Mouse (Mus musculus) heart, adult 18-20 months (tissue): ENCODE measurements around the gene Slc1a4. TPM values are rescaled to one million over a fixed set of nuclear protein-coding genes. Genes with fewer than 3 reads are reported as not detected.
A peak's percentile ranks its signal among the peaks of the same experiment; 100 is the strongest.

Experiments used
- DNase-seq, 2 experiments: peaks; one replicate each; pipeline ENCODE4 v3.0.0; 2021 to 2022; ENCODE audit warnings: mixed read lengths in 1 of 2
- total RNA-seq, 2 experiments: library from RNA; stranded (reverse); gene quantifications; 2 replicates each; pipeline ENCODE4 v1.2.3; 2021

The Slc1a4 gene
- total RNA-seq, 2 experiments from 2014 or later = 1.4 TPM

GRCm38 (mm10) chr11:20325073-20325694, 7.3 kb downstream of the Slc1a4 start:
- DNase-seq = no peak

DNA sequence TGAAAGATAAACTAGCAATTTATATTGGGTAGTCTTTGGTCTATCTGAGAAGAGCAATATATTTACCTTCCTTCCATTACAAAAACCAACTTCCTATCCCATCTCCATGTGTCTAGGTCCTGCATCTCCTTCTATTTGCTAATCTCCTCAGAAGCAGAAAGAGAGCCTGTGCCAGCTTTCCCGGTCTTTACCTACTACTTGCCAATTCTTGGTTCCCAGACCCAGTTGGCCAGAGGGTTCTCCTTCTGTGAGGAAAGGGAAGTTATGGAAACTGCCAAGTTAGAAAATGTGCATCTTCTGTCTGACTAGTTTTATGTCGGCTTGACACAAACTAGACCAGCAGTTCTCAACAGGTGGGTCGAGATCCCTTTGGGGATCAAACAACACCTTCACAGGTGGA, 8.5 kb downstream of the Slc1a4 start:
- no peak for DNase-seq

- no peak for DNase-seq
Observed at GRCm38 (mm10) chr11:20322366-20322765, 10.1 kb downstream of the Slc1a4 start.

DNA sequence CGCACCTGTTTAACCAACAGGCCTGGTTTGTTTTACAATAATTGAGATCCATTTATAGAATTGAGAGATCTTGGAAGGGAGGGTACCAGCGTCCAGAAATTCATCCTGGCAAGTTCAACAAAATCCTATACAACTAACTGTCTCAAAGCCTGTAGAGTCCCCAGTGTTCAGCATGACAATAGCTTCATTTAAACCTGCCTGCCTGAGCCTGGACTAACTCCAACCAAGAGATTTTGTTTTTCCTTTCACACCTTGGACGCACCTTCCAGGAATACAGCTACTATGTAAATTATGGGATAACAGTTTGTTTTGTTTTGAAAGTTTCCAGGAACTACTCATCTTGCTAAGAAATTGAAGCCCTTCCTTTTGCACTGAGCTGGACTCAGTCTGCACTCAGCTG, 11.9 kb downstream of the Slc1a4 start:
- DNase-seq = no peak

GRCm38 (mm10) chr11:20318659-20319454, 13.7 kb downstream of the Slc1a4 start:
- no peak for DNase-seq

DNA sequence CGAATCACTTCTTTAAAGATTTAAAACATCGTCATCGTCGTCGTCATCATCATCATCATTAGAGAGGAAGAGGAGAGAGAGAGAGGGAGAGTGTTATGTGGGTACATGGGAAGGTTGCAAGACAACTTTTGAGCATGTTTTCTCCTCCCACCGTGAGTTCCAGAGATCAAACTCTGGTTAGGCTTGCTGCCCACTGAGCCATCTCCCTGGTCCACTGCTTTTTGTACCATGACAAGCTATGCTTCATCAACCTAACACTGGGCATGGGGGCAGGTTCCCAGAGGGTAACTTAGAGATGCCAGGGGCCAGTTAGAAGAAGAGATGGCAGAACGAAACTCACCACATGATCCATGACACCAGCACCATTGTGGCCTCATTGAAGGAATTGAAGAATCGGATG, 18.9 kb downstream of the Slc1a4 start:
- DNase-seq = no peak

DNA sequence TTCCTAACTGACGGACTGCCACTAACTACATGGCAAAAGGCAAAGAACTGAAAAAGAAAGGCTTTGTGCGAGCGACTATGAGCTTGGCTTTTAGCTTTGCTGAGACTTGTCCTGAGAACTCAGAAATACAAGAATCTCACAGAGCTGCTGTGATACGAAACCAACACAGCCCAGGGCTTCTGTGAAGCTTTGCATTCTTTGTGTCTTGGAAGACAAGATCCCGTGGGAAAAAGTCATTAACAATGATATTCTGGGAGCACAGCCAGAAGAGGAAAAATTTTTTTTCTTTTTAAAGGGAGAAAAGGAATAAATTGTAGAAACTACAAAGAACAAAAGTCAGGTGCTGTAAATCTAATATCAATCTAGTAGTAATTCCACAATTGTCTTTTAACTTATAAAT, 23.5 kb downstream of the Slc1a4 start:
- DNase-seq = no peak

- DNase-seq = no peak
Observed at GRCm38 (mm10) chr11:20307409-20307808, 25.1 kb downstream of the Slc1a4 start.

- DNase-seq = no peak
Observed at GRCm38 (mm10) chr11:20305641-20306040, 26.9 kb downstream of the Slc1a4 start.

- peak; percentile 2 to 53 for DNase-seq
Observed at GRCm38 (mm10) chr11:20304341-20304740, 28.2 kb downstream of the Slc1a4 start.

- DNase-seq = no peak
Observed at GRCm38 (mm10) chr11:20301332-20301731, 31.2 kb downstream of the Slc1a4 start.

- no peak for DNase-seq
Observed at GRCm38 (mm10) chr11:20300850-20301249, 31.7 kb downstream of the Slc1a4 start.

- no peak for DNase-seq
Observed at GRCm38 (mm10) chr11:20299900-20300299, 32.6 kb downstream of the Slc1a4 start.

GRCm38 (mm10) chr11:20284463-20284862, 48.0 kb downstream of the Slc1a4 start:
- DNase-seq = no peak

DNA sequence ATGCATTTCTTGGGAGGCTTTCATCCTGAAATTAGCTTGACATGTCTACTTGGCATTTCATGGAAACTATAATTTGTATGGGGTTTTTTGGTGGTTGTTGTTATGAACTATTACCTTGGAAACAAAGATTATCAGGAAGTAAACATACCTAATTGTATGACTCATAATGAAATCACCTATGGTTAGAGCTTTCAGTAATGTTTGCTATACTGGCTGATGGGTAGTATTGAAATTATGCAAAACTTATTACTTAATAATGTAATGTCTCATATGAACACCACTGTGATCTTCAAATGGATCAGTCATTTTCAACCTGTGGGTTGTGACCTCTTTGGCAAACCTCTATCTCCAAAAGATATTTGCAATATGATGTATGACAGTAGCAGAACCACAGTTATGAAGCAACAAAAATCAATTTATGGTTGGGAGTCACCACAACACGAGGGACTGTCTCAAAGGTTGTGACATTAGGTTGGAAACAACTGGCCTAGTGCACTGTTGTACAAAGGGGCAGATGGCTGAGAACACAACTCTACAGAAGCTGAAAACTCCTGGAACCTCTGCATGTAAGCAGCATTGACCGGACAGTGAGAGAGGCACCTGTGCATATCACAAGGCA, 49.8 kb downstream of the Slc1a4 start:
- DNase-seq = no peak

GRCm38 (mm10) chr11:20280982-20281381, 51.5 kb downstream of the Slc1a4 start:
- no peak for DNase-seq

DNA sequence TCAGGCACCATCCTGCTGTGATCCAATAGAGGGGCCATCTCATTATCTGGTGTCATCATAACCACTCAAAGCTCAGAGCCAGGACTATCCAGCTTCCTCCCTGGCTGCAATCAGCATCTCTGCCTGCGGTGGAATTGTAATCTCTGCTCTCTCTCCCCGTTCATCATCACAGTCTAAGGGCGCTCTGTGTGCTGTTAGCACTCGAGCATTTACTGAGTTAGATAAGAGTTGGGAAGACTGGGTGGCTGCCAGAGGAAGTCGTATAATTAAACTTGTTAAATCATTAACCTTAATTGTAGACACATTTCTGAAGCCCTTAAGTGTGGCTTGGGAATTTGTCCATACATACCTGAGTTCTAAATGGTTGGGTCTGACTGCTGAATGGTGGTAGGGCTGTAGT, 53.8 kb downstream of the Slc1a4 start:
- no peak for DNase-seq

- DNase-seq = no peak
Observed at GRCm38 (mm10) chr11:20277106-20277505, 55.4 kb downstream of the Slc1a4 start.

DNA sequence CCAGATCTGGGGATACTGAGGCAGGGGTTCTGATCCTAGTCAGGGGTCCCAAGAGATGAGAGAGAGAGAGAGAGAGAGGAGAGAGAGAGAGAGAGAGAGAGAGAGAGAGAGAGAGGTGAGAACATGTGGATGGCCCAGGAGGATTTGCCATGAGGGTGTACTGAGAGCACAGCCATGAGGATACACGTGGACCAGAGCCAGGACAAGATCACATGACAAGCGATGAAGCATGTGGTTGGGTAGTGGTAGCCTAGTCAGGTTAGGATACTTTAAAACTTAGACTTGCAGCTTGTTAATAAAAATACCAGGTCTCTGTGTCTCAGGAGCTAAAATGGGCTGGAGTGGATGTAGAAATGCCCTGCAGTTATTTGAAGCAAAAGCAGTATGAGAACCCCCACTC, 56.5 kb downstream of the Slc1a4 start:
- DNase-seq = no peak

DNA sequence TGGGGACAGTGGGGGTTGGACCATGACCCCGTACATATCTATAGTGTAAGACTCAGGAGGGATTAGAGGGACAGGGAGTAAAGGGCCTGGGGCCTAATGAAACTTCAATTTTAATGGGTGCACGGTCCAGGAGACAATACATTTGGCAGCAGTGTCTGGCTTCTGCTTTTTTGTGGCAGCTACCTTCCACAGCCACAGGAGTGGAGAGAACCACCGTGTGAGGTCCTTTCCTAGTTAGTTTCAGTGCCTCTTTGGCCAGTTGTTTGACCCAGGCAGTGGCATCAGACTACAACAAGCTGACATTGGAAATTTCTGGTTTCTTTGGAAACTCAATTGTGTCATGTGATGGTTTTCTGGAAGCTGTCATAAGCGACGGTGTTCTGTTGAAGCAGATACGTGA, 62.6 kb downstream of the Slc1a4 start:
- no peak for DNase-seq

DNA sequence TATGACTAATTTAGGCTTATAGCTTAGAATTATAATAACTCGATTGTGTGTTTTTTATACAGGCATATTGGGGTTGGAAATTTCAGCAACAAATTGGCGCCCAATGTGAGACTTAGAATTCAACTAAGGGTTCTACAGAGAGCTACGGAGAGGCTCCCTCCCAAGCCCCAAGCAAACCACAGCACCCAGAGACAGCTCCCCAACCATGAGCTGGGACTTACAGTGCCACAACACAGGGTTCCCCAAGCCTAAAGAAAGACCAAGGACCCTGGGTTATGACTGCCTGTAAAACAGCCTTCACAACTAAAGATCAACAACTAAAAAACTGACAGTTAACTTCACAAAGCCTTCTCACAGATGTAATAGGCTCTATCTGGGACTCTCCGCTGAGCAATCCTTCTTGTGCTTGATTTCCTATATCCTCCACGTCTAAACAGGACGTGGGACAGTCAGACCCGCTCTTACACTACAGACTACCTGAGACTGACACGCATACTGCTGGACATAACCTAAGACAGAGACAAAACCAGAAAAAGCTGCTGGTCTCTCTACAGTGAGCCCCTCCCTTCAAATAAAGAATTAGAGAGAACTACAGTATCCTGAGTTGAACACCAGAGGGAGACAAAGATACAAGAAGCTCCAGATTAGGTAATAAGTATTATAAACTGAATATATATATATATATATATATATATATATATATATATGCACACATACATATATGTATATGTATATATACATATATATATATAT, 69.7 kb downstream of the Slc1a4 start:
- DNase-seq = peak in 1 of 2 experiments; percentile 52

- DNase-seq = no peak
Observed at GRCm38 (mm10) chr11:20254791-20255190, 77.7 kb downstream of the Slc1a4 start.

DNA sequence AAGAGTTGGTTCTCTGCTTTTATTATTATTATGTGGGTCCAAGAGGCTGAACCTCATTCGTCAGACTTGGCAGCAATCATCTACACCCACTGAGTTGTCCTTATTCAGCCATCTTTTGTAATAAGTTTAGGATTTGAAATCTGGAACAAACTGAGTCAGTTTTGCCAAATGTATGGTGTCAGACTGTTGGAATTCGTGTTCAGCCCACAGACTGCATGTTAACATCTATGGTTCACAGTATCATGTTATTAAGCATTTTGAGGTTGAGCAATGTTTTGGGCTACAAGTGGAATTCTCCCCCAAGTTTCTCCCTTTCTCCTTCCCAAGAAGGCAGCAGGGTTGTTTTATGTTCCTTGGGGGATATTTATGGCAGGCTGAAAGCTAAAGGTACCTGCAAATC, 79.4 kb downstream of the Slc1a4 start:
- peak in 1 of 2 experiments; percentile 20 for DNase-seq
